Mouse (Mus musculus) spleen, adult 2 months (tissue): ENCODE results near the gene Vdac1.

Source experiments
- CTCF ChIP-seq: fragments of 200-500 bp; IDR thresholded peaks from 2 replicates; pipeline ENCODE4 v1.5.1; 2011; ENCODE audit warnings: mild to moderate bottlenecking, inconsistent platforms; ENCODE audit not compliant: insufficient read depth, insufficient read length, insufficient replicate concordance; ENCODE audit errors: extremely low read depth
- POLR2A ChIP-seq: fragments of 200-500 bp; IDR thresholded peaks from 2 replicates; pipeline ENCODE4 v1.6.1; 2011; ENCODE audit warnings: low read depth, low read length, inconsistent platforms

DNA sequence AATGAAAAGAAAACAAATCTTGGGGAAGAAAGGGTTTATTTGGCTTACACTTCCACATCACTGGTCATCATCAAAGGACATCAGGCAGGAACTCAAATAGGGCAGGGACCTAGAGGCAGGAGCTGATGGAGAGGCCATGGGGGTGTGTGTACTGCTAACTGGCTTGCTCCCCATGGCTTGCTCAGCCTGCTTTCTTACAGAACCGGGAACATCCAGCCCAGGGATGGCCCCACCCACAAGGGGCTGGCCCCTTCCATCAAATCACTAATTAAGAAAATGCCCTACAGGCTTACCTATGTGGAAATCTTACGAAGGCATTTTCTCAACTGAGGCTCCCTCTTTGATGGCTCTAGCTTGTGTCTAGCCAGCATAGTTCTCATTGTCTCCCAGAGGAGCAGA is 73.1 kb downstream of the Vdac1 start:
- no peak for TF ChIP-seq CTCF
- no peak for TF ChIP-seq POLR2A
